Mouse (Mus musculus) kidney, embryonic 14.5 days (tissue): ENCODE data around the gene Lyplal1. TPM values are rescaled to one million over a fixed set of nuclear protein-coding genes. Genes with fewer than 3 reads are reported as not detected.
A peak's percentile ranks its signal among the peaks of the same experiment; 100 is the strongest.

Source experiments
- ATAC-seq: fragments of 200-750 bp; cut with Nextera tagmentation; 2 replicates; pipeline ENCODE4 v1.8.0; 2017; ENCODE audit warnings: moderate number of reproducible peaks, mild to moderate bottlenecking, moderate TSS enrichment, moderate library complexity; ENCODE audit not compliant: low FRiP score, low TSS enrichment
- H3K27ac ChIP-seq: fragments of 300-500 bp; sonication (generic); 2 replicates; pipeline ENCODE4 v1.5.1; 2014; ENCODE audit warnings: low read depth, mild to moderate bottlenecking, low read length, moderate library complexity, mixed read lengths
- H3K27me3 ChIP-seq: fragments of 300-500 bp; sonication (generic); 2 replicates; pipeline ENCODE4 v1.6.1; 2014; ENCODE audit warnings: mild to moderate bottlenecking, low read length; ENCODE audit not compliant: control insufficient read depth, insufficient read depth
- H3K36me3 ChIP-seq: fragments of 300-500 bp; sonication (generic); 2 replicates; pipeline ENCODE4 v1.6.1; 2014; ENCODE audit warnings: low read length, mixed read lengths; ENCODE audit not compliant: control insufficient read depth, insufficient read depth
- H3K4me1 ChIP-seq: fragments of 300-500 bp; sonication (generic); 2 replicates; pipeline ENCODE4 v1.6.1; 2014; ENCODE audit warnings: low read length, mixed read lengths; ENCODE audit not compliant: control insufficient read depth, insufficient read depth
- H3K4me2 ChIP-seq: fragments of 300-500 bp; sonication (generic); replicated peaks from 2 replicates; pipeline ENCODE4 v1.6.1; 2014; ENCODE audit warnings: low read depth, mild to moderate bottlenecking, low read length
- H3K4me3 ChIP-seq: fragments of 300-500 bp; sonication (generic); 2 replicates; pipeline ENCODE4 v1.5.1; 2014; ENCODE audit warnings: mild to moderate bottlenecking, low read length
- H3K9ac ChIP-seq: fragments of 300-500 bp; sonication (generic); 2 replicates; pipeline ENCODE4 v1.6.1; 2014; ENCODE audit warnings: low read depth, mild to moderate bottlenecking, low read length, moderate library complexity
- H3K9me3 ChIP-seq: fragments of 300-500 bp; sonication (generic); 2 replicates; pipeline ENCODE4 v1.6.1; 2016; ENCODE audit warnings: low read length; ENCODE audit not compliant: control insufficient read depth
- WGBS: fragments of 180-500 bp; shearing (Covaris S2); extraction: QIAGEN DNeasy Blood & Tissue Kit; methylation state at CpG from one replicate; pipeline ENCODE4 v1.1.7; 2014; 5-methylcytosine and 5-hydroxymethylcytosine counted together
- polyA plus RNA-seq: library from polyadenylated mRNA; unstranded; fragments of >200 nt; fragmentation: Nextera tagmentation; extraction: Ambion mirVana; gene quantifications from 2 replicates; pipeline ENCODE4 v1.2.1, GENCODE M21; 2014

Lyplal1 gene
- polyA plus RNA-seq, 1 experiment from 2014 or later, result 27.0 TPM

DNA sequence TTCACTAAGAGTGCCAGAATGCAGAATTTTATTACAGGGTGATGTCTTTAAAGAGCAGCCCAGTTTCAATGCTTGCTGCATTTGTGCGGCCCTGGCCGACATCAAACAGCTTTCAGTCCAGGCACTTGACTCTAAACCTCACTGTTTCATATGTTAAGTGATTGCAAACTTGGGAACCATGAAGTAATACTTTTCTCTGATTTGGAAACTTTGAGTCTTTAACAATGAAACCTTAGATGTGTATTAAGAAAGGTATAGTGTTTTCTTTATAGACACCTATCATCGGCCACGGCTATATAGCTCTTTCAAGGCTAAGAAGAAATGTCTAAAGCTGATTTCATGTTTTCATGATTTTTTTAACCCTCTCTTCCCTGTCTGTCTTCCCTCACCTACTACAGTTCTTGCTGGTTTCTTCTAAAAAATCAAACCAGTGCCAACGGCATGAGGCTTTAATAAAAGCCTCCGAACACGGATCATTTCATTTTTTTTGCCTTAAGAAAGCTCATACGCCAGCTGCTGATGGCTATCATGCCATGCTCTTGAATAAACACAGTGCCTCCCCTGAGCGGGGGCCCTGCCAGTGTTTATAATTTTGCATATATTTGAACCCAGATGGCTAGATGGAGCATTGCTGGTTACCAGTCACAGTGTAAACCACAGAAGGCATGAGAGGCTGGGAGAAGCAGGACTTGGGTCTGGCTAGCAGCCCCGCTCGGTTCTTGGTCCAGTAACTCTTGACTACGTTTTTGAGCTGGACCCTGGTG, 63.6 kb downstream of the Lyplal1 start:
- no peak for ATAC-seq
- H3K27ac ChIP-seq, result no peak overlapping the region
- no peak overlapping the region for H3K9ac ChIP-seq
- H3K9me3 ChIP-seq, result no peaks in the 10 kb centered on the region
- H3K36me3 ChIP-seq, result no peaks in the 10 kb centered on the region
- H3K4me3 ChIP-seq, result no peak overlapping the region
- WGBS, result 69% methylated on average over 12 of the region's 12 CpGs
- no peak overlapping the region for H3K4me2 ChIP-seq
- H3K4me1 ChIP-seq, result no peaks in the 10 kb centered on the region
- H3K27me3 ChIP-seq, result no peaks in the 10 kb centered on the region

DNA sequence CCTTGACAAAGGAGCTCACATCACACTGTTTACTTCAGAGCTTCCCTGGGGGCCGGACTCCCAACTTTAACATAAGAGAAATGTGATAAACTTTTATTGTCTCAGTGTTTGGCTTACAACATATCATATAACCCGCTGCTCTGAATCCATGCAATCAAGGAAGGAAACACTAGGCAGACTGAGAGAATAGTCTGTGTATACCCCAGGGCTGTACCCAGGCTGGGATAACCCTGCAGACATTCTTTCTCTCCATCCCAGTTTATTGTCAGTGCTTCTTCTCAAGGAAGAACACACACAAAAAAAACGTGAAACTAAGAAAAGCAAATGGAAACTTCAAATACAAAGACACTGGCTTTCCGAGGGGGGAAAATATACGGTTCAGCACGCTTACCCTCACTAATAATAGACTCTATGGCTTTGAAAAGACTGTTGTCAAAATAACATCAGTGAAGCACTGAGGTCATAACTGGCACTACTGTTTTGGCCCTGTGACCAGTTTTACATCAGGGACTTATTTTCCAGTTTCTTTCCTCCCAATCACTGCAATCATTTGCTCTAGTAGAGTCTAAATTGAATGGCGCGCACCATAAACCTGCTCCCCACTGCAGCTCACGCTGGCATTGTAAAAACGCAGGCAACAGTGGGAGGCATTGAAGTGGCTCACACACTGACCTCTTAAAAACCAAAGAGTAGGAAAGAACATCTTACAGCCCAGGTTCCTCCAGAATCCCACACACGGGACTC, 73.2 kb downstream of the Lyplal1 start:
- no peak overlapping the region for H3K4me2 ChIP-seq
- H3K4me1 ChIP-seq, result 0 out of 2 replicates have a peak, but pooled peaks cover 3% of the 10 kb centered on the region
- no peaks in the 10 kb centered on the region for H3K27me3 ChIP-seq
- H3K9ac ChIP-seq, result no peak overlapping the region
- no peak overlapping the region for H3K4me3 ChIP-seq
- no peaks in the 10 kb centered on the region for H3K36me3 ChIP-seq
- peak; percentile 83; the same call in 1 of the 2 replicates for ATAC-seq
- no peak overlapping the region for H3K27ac ChIP-seq
- H3K9me3 ChIP-seq, result no peaks in the 10 kb centered on the region
- WGBS, result 45% methylated on average over 11 of the region's 11 CpGs

DNA sequence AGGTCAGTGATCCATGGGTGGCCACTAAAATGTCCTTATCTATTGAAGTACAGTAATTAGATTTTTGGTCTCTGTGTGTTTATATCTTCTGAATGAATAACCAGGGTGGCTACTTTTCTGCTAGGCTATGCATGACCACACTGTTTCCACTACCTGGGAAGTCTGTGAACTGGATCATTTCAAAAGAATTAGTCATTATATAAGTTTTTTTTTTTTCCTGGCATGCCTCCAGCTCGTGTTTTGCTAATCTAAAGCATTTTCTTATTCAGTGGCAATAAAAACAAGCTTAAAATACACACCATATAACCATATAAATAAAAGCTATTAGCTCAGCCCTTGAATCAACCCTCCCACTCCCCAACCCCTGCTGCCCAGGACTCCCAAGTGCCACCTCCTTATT, 75.3 kb downstream of the Lyplal1 start:
- Histone ChIP-seq H3K36me3 (no peaks in the 10 kb centered on the region), H3K4me2 (no peak overlapping the region), H3K9me3 (no peaks in the 10 kb centered on the region), H3K27ac (no peak overlapping the region), H3K4me1 (0 out of 2 replicates have a peak, but pooled peaks cover 3% of the 10 kb centered on the region), H3K27me3 (no peaks in the 10 kb centered on the region), H3K4me3 (no peak overlapping the region), H3K9ac (no peak overlapping the region)
- WGBS, result 27% methylated on average over 1 of the region's 1 CpGs
- 0 out of 2 replicates have a peak, but pooled peaks have one; percentile 24 for ATAC-seq
